Mouse (Mus musculus): Measurements from ENCODE around the gene Serp2. TPM values are rescaled to one million over a fixed set of nuclear protein-coding genes. Genes with fewer than 3 reads are reported as not detected.

Serp2 gene
- polyA plus RNA-seq, 1 experiment from 2014 or later: 11.1 TPM

DNA sequence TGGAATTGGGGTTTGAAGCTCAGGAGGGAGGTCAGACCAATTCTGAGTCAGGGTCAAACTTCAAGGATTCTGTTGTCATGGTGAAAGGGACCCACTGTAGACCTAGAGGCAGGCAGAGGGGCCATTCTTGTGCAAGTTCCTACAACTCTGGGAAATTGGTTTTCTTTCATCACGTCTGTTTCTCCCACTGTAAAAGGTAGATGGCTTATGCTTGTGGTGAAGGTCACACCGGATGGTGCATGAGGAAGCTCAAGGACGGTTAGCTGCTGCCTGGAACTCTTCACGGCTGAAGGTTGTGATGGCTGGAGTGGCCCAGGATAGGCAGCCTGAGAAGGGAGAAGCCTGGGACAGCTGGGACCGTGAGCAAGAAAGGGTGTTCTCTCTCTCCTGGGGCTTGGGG lies 38.5 kb downstream of the Serp2 start:
- no peak overlapping the region for H3K4me2 ChIP-seq
- no peak overlapping the region for H3K27ac ChIP-seq
- no peak for ATAC-seq (replicated peaks; ENCODE audit: low FRiP score)
- H3K4me3 ChIP-seq (replicated peaks): no peak overlapping the region
- no peaks in the 10 kb centered on the region for H3K9me3 ChIP-seq (replicated peaks)
- WGBS: 80% methylated on average over 5 of the region's 5 CpGs
- peaks cover 41% of the 10 kb centered on the region for H3K4me1 ChIP-seq
- no peaks in the 10 kb centered on the region for H3K27me3 ChIP-seq
- no peak overlapping the region for H3K9ac ChIP-seq
- no peaks in the 10 kb centered on the region for H3K36me3 ChIP-seq

DNA sequence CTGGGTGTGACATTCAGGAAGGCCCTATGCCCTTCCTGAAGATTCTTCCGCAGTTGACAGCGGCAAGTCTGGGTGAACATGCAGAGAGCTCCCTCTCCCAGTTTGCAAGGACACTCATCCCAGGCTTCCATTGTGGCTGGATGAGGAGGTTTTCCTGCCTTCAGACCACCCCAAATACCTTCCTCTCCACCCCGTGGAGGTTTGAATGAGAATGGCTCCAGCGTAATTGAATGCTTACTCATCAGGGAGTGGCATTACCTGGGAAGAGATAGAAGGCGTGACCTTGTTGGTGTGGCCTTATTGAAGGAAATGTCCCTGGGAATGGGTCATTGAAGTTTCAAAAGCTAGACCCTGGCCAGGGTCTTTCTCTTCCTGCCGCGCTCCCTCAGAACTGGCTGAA lies 41.1 kb downstream of the Serp2 start:
- 77% methylated on average over 7 of the region's 7 CpGs for WGBS
- no peaks in the 10 kb centered on the region for H3K27me3 ChIP-seq
- H3K4me2 ChIP-seq: no peak overlapping the region
- no peak overlapping the region for H3K9ac ChIP-seq
- no peak for ATAC-seq (replicated peaks; ENCODE audit: low FRiP score)
- H3K27ac ChIP-seq: no peak overlapping the region
- H3K4me1 ChIP-seq: peaks cover 40% of the 10 kb centered on the region
- no peaks in the 10 kb centered on the region for H3K9me3 ChIP-seq (replicated peaks)
- H3K4me3 ChIP-seq (replicated peaks): no peak overlapping the region
- no peaks in the 10 kb centered on the region for H3K36me3 ChIP-seq

DNA sequence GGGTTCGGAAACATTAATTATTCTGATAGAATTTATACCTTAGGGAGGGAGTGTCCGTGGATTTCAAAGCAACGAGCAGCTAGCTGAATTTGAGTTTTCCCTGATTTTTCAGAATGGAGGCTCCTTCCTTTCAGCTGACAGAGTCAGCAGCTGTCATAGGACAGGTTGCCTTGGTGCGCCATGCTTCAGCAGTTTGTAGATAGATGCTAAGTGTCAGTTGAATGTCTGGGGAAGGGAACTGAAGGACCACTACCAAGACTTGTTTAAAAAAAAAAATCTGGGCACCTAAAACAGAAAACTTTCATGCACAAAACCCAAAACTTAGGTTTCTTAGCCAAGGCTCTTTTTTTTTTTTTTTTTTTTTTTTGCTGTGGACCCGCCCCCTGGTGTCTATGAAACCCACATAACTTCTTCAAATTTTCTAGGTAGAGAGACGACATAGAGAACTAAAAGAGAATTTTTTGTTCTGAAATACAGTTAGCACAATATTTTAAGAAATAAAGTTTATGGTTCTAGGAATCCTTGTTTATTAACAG lies 42.6 kb downstream of the Serp2 start:
- Histone ChIP-seq H3K4me3 (replicated peaks) (no peak overlapping the region), H3K4me2 (peak overlapping the region; percentile 36), H3K27ac (peak overlapping the region; percentile 88; the same call in 1 of the 2 replicates), H3K4me1 (peaks cover 33% of the 10 kb centered on the region), H3K9me3 (replicated peaks) (no peaks in the 10 kb centered on the region), H3K27me3 (no peaks in the 10 kb centered on the region), H3K9ac (no peak overlapping the region), H3K36me3 (peaks cover 11% of the 10 kb centered on the region)
- 27% methylated on average over 6 of the region's 6 CpGs for WGBS
- ATAC-seq (replicated peaks; ENCODE audit: low FRiP score): no peak

DNA sequence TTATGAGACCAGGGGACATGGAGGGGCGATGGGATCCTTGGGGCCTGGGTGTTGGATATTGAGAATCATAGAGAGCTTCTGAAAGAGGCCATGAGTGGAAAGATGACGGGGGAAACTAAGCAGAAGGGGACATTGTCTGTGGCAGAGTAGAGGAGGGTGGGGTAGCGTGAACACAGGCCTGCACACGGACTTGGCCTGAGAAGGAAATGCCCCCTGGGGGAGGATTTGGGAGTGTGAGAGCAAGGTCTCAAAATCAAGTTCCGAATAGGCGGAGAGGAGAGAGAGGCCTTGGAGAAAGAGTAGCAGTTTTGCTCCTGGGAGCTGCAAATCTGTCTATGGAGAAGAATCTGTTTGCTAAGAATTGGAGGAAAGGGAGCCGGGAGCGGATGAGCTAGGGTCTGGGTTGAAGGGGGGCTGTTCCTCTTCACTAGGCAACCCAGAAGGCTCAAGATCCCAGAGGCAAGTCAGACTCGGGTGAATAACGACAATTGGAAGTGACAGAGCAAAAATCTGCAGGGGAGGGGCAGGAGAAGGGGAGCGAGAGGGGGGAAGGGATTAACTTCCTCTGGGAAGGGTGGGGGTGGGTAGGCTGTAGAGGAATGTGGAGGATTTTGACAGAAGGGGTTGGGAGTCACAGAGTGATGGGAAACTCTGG lies 43.2 kb downstream of the Serp2 start:
- Histone ChIP-seq H3K4me3 (replicated peaks) (0 out of 2 replicates have a peak overlapping the region, but pooled peaks have one; percentile 6), H3K9me3 (replicated peaks) (no peaks in the 10 kb centered on the region), H3K27me3 (no peaks in the 10 kb centered on the region), H3K27ac (peak overlapping the region; percentile 88), H3K36me3 (peaks cover 13% of the 10 kb centered on the region), H3K9ac (no peak overlapping the region), H3K4me2 (peak overlapping the region; percentile 36), H3K4me1 (peaks cover 33% of the 10 kb centered on the region)
- ATAC-seq (replicated peaks; ENCODE audit: low FRiP score): peak; percentile 61
- 18% methylated on average over 11 of the region's 11 CpGs for WGBS

DNA sequence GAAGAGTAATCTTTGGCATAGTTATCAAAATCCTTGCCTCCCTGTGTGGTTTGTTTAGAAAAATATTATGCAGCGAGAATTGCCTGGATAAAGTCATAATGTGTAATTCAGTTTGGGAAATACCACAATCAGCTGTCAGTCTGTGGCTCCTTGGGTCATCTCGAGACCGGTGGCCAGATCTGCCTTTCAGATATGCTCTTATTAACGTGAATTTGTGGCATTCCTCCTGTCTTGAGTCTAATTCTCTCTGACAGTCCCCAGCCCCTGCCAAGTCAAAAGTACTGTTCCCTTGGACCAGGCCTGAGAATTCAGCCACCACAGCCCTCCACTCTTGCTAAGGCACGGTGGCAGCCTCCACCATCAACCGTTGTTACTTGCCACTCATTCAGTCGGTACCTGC lies 44.7 kb downstream of the Serp2 start:
- H3K27ac ChIP-seq: no peak overlapping the region
- peaks cover 41% of the 10 kb centered on the region for H3K4me1 ChIP-seq
- 82% methylated on average over 7 of the region's 7 CpGs for WGBS
- H3K4me3 ChIP-seq (replicated peaks): no peak overlapping the region
- no peak overlapping the region for H3K9ac ChIP-seq
- no peak overlapping the region for H3K4me2 ChIP-seq
- H3K9me3 ChIP-seq (replicated peaks): no peaks in the 10 kb centered on the region
- ATAC-seq (replicated peaks; ENCODE audit: low FRiP score): no peak
- no peaks in the 10 kb centered on the region for H3K27me3 ChIP-seq
- H3K36me3 ChIP-seq: peaks cover 26% of the 10 kb centered on the region

DNA sequence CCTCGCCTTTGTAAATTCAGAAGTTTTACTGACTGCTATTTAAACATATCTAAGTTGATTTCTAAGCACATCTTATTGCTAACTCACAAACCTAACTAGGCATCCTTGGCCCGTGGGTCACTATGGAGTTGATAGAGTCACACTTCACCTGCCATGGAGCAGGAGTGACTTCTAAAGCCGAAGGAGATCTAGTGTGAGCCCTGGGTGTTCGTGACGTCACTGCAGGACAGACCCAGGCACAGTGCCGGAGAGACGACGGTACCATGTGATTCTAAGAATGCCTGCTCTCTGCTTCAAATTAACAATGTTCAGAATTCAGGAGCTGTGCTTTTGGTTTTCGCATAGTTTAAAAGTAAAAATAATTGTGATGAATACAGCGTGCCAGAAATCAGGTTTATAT lies 48.0 kb downstream of the Serp2 start:
- Histone ChIP-seq H3K4me2 (no peak overlapping the region), H3K4me1 (peaks cover 32% of the 10 kb centered on the region), H3K4me3 (replicated peaks) (no peak overlapping the region), H3K9ac (no peak overlapping the region), H3K27me3 (no peaks in the 10 kb centered on the region), H3K9me3 (replicated peaks) (no peaks in the 10 kb centered on the region), H3K27ac (peak overlapping the region; percentile 50; the same call in 1 of the 2 replicates), H3K36me3 (peaks cover 35% of the 10 kb centered on the region)
- no peak for ATAC-seq (replicated peaks; ENCODE audit: low FRiP score)
- WGBS: 48% methylated on average over 10 of the region's 10 CpGs

DNA sequence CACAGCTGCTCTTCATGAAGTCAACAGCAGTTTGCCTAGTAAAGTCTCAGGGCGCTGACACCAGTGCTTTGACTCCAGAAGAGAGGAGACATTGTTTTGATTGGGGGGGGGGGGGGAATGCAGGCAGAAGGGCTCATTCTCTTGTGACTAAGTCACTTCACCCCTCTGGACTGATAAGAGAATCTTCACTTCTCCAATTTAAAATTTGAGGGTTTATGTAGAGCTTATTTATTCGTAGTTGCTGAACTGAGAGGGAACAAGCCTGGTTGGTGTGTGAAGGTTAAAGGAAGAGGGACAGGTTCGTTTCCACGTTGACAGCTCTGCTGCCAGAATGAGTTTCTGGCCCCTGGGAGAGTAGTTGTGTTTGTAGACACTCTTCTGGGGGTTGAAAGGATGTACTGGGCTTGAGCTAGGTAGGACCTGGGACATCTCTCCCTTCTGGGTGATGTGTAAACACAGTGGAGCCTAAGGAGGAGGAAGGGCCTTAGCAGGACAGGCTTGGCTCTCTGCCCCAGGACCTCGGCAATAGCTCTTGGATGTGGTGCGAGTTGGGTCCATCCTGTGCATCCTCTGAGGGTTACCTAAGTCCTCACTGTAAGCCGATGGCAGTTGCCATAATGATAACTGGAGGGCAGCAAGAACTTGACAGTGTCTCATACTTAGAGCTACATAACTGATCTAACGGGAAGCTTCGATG lies 48.7 kb downstream of the Serp2 start:
- Histone ChIP-seq H3K4me1 (peaks cover 30% of the 10 kb centered on the region), H3K9ac (no peak overlapping the region), H3K4me3 (replicated peaks) (peak overlapping the region; percentile 57), H3K27me3 (no peaks in the 10 kb centered on the region), H3K4me2 (peak overlapping the region; percentile 82), H3K27ac (peak overlapping the region; percentile 100), H3K9me3 (replicated peaks) (no peaks in the 10 kb centered on the region), H3K36me3 (peaks cover 35% of the 10 kb centered on the region)
- no peak for ATAC-seq (replicated peaks; ENCODE audit: low FRiP score)
- 64% methylated on average over 9 of the region's 9 CpGs for WGBS

DNA sequence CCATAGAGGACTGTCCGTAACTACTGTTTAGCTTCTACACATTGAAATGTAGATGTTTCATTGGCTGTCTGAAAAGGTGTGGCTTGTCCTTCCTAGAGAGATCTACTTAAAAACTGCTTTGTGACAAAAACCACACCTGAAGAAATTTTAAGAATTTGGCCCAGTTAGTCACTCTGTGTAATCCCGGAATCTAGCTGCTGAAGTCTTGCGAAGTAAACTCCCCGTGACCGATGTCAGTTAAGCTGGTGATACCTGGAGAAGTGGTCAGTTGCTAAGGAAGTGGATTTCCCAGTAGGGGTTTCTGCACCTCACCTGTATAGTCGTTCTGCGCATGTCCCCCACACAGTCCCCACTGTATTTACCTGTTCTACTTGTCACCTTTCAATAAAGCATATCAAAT lies 49.3 kb downstream of the Serp2 start:
- Histone ChIP-seq H3K4me1 (peaks cover 26% of the 10 kb centered on the region), H3K36me3 (peaks cover 35% of the 10 kb centered on the region), H3K9ac (peak overlapping the region; percentile 73; the same call in 1 of the 2 replicates), H3K4me3 (replicated peaks) (peak overlapping the region; percentile 57), H3K4me2 (peak overlapping the region; percentile 82), H3K9me3 (replicated peaks) (no peaks in the 10 kb centered on the region), H3K27ac (peak overlapping the region; percentile 100), H3K27me3 (no peaks in the 10 kb centered on the region)
- WGBS: 73% methylated on average over 7 of the region's 7 CpGs
- ATAC-seq (replicated peaks; ENCODE audit: low FRiP score): no peak

DNA sequence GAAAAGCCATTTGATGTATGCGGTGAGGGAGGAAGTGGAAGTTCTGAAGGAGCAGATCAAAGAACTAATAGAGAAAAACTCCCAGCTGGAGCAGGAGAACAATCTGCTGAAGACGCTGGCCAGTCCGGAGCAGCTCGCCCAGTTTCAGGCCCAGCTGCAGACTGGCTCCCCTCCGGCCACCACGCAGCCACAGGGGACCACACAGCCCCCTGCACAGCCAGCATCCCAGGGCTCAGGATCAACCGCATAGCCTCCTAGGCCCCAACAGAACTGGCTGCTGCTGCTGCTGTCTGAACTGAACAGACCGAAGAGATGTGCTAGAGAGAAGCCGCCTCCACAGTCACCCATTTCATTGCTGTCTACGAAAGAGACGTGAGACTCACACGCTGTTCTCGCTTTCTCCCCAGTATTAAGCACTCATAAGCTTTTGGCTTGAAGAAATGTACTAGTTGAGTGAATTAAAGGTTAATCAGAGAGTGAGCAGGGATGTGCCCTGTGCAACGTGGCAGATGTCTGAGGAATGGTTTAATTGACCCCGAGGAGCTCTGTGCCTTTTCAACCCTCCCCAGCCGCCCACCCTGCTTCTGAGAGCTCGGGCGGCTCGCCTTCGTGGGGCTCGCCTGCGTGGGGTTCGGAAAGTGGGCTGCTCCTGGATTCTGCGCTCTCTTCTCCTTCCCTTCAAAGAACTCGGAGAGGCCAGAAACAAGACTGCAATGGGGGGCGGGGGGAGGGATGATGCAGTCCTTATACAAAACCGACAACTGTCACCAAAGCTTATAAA lies 50.1 kb downstream of the Serp2 start:
- peaks cover 35% of the 10 kb centered on the region for H3K36me3 ChIP-seq
- no peaks in the 10 kb centered on the region for H3K9me3 ChIP-seq (replicated peaks)
- H3K4me3 ChIP-seq (replicated peaks): peak overlapping the region; percentile 57
- H3K27ac ChIP-seq: peak overlapping the region; percentile 100
- no peaks in the 10 kb centered on the region for H3K27me3 ChIP-seq
- peak overlapping the region; percentile 73 for H3K9ac ChIP-seq
- WGBS: 27% methylated on average over 27 of the region's 27 CpGs
- peaks cover 26% of the 10 kb centered on the region for H3K4me1 ChIP-seq
- H3K4me2 ChIP-seq: peak overlapping the region; percentile 82
- no peak for ATAC-seq (replicated peaks; ENCODE audit: low FRiP score)

DNA sequence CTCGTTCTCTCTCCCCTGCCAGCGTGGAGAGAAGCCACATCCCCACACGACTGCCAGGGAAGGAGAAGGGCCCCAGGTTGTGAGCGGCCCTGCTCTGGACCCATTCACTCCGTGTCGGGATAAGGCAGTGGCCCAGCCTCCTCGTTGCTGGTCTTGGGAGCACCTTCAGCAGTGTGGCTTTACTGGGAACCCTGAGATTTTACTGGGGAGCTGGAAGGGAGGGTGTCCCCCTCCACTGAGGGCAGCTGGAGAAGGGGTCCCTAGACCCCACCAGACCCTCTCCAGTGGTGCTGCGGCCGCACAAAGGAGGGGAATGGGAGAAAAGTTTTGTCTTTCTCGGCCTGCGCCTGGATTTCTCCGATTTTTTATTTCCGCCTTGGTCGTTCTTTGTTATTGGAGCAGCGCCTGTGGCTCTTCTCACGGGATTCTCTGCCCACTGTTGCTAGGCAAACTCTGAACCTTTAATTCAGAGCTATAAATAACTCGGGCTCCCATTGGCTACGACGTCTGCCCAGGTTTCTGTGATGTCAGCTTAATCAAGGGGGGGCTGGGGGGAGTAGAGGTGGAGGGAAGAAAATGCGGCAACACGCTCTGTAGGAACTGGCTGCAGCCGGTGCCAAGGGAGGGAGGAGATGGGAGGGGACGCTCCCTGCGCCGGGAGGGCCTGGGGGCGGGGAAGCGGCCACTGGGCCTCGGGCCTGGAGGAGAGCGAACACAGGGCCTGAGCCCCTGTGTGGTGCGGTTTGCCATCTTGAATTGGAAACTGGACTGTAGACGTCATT lies 51.1 kb downstream of the Serp2 start:
- no peaks in the 10 kb centered on the region for H3K27me3 ChIP-seq
- under 1% methylated on average over 31 of the region's 31 CpGs for WGBS

DNA sequence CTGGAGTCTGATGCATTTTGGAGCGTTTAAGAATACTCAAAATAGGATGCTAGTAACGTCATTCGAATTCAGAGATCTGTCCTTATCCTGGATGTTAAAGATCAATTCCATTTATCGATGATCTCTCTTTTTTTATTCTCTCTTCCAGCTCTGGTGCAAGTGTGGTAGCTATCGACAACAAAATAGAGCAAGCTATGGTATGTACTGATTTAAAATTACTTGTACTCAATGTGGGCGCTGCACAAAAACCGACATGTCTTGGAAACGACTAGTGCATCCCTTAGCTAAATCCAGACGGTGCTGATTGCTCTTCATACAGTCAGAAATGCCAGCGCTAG lies 51.6 kb downstream of the Serp2 start:
- no peak for ATAC-seq (replicated peaks; ENCODE audit: low FRiP score)
- Histone ChIP-seq H3K27ac (peak overlapping the region; percentile 100), H3K4me3 (replicated peaks) (peak overlapping the region; percentile 57), H3K36me3 (peaks cover 30% of the 10 kb centered on the region), H3K9ac (peak overlapping the region; percentile 73), H3K4me1 (peaks cover 33% of the 10 kb centered on the region), H3K27me3 (no peaks in the 10 kb centered on the region), H3K9me3 (replicated peaks) (no peaks in the 10 kb centered on the region), H3K4me2 (peak overlapping the region; percentile 82)
- WGBS: under 1% methylated on average over 10 of the region's 10 CpGs

More for the DNA sequence above, 51.1 kb downstream of the Serp2 start:
- Histone ChIP-seq H3K9me3 (replicated peaks) (no peaks in the 10 kb centered on the region), H3K4me3 (replicated peaks) (peak overlapping the region; percentile 57), H3K4me2 (peak overlapping the region; percentile 82), H3K36me3 (peaks cover 35% of the 10 kb centered on the region), H3K27ac (peak overlapping the region; percentile 100), H3K4me1 (peaks cover 27% of the 10 kb centered on the region), H3K9ac (peak overlapping the region; percentile 73)
- peak; percentile 84 for ATAC-seq (replicated peaks; ENCODE audit: low FRiP score)

Measured in kidney, embryonic 15.5 days (tissue).